Mouse (Mus musculus) 3134 (cell line): Measurements from ENCODE around the gene Insig2.

Experiments
- DNase-seq: peaks from one replicate; pipeline ENCODE4 v3.0.0-alpha.2; 2011; ENCODE audit warnings: low spot score; ENCODE audit not compliant: insufficient read length; ENCODE audit errors: extremely low read depth

Gene Insig2

DNA sequence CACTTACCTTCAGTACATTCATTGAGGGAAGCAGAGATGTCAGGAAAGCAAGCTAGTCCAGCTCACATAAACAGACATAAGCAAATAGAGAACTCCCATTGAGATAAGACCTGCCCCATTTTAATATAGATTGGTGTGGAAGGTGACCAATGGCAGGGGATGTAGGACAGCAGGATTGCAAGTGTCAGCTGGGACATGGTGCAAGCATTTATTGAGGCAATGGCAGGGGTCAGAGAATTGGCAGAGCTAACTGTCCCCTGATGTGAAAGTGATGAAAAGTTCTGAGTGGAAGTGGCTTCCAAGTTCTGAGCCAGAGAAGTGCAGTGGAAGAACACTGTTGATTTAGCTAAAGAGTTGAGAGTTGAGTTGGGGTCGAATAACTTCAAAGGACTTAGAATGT, at the start of gene Insig2:
Gene Insig2 (minus strand): TSS at position 105 of the 400 bp plus-strand sequence.
- DNase-seq, result no peak

DNA sequence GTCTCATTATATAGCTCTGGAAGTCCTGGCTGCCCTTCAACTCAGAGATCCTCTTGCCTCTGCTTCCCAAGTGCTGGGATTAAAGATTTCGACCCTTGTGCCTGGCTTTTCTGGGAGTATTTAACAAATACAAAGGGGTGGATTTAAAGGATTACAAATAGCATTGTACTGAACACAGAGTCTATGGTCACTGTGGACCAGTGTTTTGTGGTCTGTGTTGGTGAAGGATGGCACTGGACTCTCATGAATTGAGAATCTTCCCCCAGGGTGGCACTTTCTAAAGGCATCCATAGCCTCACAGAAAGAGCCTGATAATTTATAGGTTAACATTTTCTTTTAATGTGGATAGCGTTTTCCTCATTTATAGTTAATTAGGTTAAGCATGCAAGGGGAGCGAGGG, 49.2 kb upstream of the Insig2 start:
- DNase-seq, result no peak

DNA sequence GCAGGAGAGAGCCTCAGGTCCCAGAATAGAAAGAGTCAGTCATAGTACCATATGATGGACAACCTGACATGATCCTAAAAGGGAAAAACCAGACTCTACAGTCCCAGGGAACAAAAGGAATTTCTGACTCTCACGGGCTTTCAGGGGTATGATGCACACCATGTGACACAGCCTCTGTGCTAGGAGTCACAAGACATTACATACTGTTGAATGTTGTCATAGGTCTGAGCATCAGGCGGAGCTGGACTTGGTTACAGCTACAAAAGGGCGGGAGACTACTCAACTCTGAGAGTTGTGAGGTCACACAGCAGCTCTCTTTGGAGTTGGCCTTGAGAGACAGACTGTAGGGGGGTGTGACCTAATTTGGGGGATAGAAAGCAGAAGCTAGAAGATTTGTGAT, 47.6 kb upstream of the Insig2 start:
- DNase-seq, result no peak

DNA sequence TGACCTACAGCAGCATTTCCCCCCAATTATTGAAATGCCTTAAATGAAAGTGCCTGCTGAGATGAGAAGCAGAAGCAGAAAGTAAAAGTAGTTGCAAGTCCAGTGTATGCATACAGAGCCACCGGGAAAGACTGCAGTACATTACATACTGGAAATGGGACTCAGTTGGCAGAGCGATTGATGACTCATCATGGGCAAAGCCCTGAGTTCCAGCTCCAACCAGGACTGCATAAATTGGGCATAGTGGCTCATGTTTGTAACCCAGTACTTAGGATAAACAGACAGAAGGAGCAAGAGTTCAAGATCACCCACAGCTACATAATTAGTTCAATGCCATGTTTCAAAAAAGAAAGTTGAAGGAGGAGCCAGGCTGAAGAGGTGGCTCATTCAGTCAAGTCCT, 45.5 kb upstream of the Insig2 start:
- peak; percentile 81 for DNase-seq

DNA sequence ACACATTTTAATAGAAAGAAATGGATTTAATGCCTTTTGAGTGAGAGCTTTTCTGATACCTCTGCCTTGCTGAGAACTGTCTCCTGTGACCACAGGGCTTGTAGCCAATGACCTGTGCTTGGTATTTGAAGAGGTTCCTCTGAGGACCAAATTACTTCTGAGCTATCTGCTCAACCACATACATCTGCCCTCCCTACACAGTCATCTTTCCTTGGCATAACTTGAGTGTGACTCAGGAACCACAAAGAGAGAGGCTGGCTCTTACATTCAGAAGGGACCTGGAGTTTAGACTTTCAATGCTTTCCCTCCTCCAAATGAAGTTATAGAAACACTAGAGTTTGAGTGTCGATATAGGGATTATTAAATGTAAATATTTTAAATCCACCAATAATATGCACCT, 45.0 kb upstream of the Insig2 start:
- peak; percentile 79 for DNase-seq

DNA sequence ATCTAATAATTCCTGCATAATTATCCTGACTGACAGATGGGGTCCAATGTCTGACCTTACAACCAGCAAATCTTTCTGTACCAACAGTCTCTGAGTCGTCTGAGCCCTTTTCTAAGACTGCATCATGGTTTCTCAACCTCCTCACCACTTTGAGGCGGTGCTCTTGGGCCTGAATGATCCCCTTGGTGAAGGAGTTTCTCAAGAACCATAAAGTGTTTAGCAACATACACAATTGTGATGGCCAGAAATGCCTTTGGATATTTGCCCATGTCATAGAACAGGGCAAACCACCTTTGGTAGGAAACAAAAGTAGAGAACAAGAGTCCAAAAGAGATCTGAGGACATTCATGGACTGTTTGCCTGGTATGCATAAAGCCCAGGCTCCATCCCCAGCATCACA, 41.2 kb upstream of the Insig2 start:
- no peak for DNase-seq

DNA sequence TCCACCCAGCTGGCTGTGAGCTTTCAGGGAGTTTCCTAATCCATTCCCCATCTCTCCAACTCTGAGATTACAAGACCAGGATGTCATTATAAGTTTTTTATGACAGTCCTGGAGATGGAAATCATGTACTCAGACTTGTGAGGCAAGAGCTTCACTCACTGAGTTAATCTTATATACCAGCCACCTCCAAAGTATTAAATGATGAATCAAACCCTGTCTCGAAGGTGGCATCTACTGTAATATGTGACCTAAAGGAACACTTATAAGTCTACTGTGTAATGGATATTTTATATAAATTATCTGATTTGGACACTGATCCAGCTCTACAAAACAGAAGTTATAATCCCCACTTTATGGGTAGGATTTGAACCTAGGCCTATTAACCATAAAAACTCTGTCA, 40.3 kb upstream of the Insig2 start:
- DNase-seq, result no peak

DNA sequence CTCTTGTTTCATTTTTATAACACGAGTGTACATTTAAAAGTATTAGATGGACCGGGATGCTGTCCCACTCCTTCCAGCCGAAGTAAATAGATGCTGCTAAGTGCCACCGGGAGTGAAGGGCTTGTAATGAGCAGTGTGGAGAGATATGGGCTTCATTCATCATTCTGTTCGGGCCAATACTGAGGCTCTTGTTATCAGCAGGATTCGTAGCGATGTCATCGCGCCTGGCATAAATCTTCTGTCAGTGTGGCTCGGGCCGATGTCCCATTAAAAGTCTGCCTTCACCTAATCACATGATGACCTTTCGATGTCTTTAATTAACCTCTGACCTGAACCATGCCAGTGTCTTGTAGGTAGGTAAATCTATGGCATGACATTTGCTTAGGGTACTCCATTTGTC, 39.1 kb upstream of the Insig2 start:
- DNase-seq, result no peak

DNA sequence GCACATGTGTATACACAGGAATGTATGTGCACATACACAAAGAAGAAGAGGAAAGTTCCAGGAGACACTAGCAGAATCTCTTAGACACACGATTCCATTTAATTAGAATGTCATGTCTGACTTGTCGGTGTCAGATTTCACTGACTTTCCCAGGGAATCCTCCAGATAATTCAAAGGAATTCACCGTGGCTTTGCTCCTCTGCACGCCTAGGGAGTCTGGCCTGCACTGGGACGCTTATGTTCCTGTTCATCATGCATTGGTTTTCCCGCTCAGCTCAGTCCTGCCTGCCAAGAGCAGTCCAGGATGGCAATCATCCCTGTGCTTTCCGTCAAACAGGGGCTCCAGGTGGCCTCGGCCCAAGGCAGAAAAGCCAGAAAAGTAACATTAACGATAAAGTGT, 34.9 kb upstream of the Insig2 start:
- DNase-seq, result peak; percentile 48

DNA sequence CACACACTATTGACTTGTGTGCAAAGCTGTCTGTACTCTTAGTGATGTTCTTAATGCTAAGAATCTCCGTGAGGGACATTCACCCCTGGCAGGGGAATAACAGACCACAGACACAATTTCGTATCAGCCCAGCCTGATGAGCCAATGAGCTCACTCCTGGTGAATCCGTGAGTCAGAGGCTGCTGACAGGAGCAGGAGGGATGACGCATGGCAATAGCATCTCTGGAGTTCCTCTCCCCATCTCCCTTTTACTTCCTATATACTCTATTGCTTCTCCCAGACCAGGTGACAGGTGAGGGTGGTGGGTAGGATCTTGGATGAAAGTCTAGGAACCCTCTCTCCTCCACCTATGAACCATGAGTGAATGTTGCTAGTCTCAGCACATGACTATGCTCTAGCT, 28.2 kb upstream of the Insig2 start:
- peak; percentile 88 for DNase-seq

DNA sequence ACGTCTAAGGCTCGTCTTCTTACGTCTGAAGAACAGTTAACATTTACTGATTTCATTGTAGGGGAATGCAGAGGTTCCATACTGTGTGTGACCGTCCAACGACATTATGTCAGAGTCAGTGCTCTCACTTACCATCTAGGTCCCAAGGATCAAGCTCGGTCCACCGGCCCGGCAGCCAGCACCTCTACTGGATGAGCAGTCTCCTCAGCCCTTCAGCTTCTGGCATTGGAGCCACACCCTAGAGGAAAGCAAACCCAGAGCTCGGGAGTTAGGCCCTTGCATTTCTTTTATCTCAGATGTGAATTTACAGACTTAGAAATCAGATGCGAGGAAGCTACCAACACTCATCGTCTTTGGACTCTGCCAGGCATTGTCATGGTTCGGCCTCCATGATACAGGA, 27.3 kb upstream of the Insig2 start:
- peak; percentile 25 for DNase-seq

DNA sequence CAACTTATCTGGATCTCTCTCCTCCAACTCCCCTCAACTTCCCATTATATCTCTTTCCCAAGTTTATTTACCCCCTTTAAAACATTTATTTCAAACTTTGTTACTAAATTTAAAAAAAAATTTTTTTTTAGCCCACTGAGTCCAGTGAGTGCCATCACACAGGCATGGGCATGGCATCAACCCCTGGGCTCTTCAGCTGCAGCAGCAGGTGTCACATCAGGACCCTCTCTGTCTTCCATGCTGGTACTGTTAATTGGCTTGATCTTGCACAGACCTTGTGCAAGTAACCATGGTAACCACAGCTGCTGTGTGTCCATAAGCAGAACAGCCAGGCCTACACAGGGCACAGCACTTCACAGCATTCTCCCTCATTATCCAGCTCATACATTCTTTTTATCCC, 21.4 kb upstream of the Insig2 start:
- no peak for DNase-seq

DNA sequence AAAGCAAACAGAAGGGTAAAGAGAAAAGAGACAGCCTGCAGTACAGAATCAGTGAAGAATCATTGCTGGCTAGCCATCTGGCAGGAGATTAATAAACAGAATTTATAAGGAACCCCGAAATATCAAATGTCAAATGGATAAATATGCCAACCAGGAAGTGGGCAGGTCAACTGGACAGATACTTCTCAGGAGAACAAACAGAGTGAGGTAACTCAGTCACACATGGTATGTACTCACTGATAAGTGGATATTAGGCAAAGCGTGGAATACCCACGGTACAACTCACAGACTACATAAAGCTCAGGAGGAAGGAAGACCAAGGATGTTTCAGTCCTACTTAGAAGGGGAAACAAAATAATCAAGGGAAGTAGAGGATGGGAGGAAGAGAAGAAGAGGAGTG, 18.6 kb upstream of the Insig2 start:
- no peak for DNase-seq

DNA sequence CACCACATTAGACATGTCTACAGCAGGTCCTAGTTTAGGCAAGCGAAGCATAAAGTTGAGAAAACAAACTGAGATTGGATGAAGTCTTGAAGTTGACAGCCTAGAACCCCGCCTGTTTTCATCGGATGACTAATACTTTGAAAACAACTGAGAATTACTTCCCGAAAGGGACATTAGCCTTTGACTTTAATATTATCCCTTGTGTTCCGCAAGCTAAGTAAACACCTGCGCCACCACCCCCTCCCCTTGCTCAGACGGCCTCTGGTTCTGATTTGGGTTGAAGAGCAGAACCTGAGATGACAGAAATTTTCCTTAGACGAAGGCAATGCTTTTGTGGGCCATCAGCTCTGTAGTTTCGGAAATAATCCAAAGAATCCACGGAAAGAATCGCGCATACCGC, 18.2 kb upstream of the Insig2 start:
- DNase-seq, result no peak

DNA sequence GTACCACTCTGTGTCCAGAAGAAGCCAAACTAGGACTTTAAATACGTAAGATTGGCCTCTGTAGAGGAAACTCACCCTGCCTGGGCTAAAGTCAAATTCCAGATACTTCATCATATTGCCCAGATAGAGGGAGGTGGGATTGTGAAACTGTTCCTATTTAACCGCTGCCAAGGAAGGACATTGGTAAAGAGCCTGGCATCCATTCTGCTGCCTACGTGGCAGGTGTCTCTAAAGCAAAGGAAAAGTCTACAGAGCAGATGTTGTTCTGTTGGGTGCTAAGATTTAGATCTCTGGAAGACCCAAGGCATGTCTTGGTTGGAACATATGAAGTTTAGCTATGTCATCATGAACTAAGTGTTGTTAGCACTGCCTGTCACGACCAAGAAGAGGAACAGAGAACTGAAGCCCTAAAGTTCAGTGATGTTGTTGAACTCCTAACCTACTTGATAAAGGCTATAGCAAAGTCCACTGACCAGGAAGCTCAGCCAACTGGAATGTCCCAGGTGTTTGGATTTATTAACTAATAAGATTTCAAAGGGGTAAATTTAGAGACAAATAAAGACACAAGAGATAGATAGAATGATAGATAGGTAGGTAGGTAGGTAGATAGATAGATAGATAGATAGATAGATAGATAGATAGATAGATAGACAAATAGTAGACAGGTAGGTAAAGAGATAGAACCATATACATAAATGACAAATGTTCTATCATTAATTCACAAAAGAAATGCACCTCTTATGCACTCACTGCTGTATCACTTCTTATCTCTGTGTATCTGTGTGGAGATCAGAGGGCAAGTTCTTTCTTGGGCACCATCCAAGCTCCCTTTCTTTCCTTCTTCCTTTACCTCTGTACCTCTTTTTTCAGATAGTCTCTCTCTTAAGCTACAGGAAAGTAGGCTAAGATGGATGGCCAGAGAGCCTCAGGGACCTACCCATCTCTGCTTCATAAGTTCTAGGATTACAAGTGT, 16.8 kb upstream of the Insig2 start:
- no peak for DNase-seq

DNA sequence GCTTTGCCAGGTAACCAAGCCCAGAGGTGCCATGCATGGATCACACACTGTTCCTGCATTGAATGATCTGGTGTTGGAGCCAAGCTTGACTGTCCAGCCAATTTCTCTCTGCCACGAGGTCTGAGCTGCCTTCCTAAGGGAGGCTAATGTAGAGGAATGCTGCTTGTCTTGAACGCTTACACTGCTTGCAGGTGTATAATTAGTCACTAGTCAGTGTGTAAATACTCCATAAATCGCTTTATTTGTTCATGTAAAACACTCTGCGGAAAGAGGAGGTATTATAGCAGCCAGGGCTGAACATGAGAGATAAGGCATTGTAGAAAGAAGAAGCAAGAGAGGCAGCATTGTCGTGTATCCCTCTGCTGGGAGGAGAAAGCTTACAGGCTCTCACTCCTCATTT, 11.6 kb upstream of the Insig2 start:
- DNase-seq, result no peak

DNA sequence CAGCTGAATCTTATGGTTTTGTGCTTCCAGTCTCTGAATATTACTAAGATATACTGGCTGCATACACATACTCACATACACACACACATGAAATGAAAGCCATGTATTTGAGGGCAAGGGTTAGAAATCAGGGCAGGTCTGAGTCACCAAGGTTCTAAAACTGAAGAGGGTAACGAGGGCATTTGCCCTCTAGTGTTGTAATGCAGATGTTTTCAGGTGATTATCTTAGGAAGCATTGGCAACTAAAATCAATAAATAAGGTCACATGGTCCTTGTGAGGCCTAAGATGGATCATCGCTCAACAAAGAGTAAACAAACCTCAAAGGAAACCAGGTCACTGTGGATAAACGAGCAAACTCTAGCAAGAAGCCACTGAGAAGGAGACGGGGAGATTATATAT, 3.4 kb upstream of the Insig2 start:
- no peak for DNase-seq

DNA sequence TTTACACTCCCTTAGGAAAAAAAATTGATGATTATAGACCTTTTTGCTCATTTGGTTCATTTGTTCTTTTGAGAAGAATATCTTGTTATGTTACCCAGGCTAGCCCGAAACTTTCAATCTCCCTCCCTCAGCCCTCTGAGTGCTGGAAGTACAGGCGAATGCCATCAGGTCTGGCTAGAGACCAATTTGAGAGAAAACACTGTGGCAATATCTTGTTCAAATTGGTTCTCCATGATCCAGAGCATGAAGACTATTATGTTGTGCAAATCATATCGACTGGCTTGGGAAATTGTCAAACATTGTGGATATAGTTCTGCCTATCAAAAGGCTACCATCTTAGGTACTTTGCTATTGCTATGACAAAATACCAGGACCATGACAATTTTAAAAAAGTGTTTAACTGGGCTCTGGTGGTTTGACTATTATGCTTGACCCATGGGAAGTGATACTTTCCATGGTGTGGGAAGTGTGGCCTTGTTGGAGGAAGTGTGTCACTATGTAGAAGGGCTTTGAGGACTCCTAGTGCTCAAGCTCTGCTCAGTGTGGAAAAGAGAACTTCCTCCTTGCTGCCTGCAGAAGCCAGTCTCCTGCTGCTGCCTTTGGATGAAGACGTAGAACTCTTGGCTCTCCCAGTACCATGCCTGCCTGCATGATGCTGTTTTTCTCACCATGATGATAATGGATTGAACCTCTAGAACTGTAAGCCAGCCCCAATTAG, 1.8 kb upstream of the Insig2 start:
- no peak for DNase-seq

DNA sequence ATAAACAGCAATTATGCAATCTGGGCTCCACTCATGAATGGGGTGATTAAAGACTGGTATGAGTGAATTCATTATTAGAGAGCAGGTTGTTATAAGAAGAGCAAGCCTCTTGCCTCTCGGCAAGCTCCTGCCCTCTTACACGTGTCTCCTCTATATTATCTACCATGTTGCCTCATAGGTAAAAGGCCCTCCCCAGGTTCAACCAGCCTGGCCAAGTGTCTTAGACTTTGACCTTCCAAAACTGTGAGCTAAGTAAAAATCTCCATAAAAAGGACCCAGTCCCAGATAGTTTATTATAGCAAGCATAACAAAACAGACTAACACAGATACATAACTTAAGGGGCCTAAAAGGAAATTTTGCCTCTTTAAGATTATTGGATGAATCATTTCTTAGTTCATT, 1.8 kb downstream of the Insig2 start:
- DNase-seq, result no peak

DNA sequence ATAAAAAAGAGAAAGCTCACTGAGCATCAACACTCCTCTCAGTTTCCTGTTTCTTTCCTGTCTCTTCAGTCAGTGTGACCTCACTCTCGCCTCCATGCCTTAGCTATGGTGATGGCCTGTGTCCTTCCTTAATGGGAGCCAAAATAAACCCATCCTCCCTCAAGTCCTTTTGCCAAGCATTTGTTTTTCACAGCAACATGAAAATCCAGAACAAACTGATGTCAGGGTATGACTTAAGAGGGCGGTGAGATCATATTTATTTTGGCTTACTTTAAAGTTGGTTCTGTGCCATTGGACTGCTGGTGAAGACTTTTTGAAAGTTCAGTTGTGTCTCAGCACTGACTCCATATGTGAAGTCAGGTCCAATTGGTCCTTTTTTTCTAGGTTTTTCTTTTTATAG, 3.0 kb downstream of the Insig2 start:
- DNase-seq, result peak; percentile 71

DNA sequence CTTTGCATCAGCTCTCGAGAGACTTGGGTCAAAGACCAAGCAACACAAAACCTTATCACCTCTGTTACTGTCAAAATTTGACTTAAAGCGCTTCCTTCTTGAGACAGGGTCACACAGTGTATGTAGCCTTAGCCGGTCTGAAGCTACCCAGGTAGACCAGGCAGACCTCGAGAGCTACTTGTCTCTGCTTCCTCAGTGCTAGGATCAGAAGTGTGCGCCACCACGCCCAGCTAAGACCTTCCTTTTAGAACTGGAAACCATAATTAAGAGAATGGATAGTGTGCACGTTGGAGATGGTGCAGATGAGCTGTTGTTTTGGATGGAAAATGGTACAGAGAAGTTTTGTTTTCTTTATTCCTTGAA, 4.2 kb downstream of the Insig2 start:
- DNase-seq, result no peak
